Mouse (Mus musculus) MEL (cell line): ENCODE data around the gene Maf.

Experiments
- CTCF ChIP-seq, 3 experiments: IDR thresholded peaks in 2 of 3; conservative IDR thresholded peaks in 1 of 3; 2 replicates each; pipeline ENCODE4 v1.5.1; 2011 to 2012; ENCODE audit warnings: low read length in 3 of 3, low read depth in 2 of 3, mild to moderate bottlenecking in 2 of 3, improper control_type of control experiment in 1 of 3, inconsistent platforms in 1 of 3, mixed read lengths in 1 of 3, moderate library complexity in 1 of 3; ENCODE audit not compliant: control insufficient read depth in 1 of 3, insufficient read depth in 1 of 3, poor library complexity in 1 of 3, severe bottlenecking in 1 of 3
- EP300 ChIP-seq, 2 experiments: IDR thresholded peaks; 2 replicates each; pipeline ENCODE4 v1.6.1; 2011; ENCODE audit warnings: improper control_type of control experiment in 2 of 2, low read length in 2 of 2, low read depth in 1 of 2, mild to moderate bottlenecking in 1 of 2
- MAZ ChIP-seq: IDR thresholded peaks from 2 replicates; pipeline ENCODE4 v1.6.1; 2012; ENCODE audit warnings: low read depth, mild to moderate bottlenecking, inconsistent platforms, low read length, improper control_type of control experiment
- MXI1 ChIP-seq: IDR thresholded peaks from 2 replicates; pipeline ENCODE4 v1.6.1; 2011; ENCODE audit warnings: mild to moderate bottlenecking, low read depth, low read length, improper control_type of control experiment
- MYC ChIP-seq: IDR thresholded peaks from 2 replicates; pipeline ENCODE4 v1.6.1; 2011; ENCODE audit warnings: low read depth, mild to moderate bottlenecking, low read length, improper control_type of control experiment, moderate library complexity
- POLR2A ChIP-seq, 2 experiments: IDR thresholded peaks; 2 replicates each; pipeline ENCODE4 v1.6.1; 2011 to 2012; ENCODE audit warnings: low read length in 2 of 2, mild to moderate bottlenecking in 2 of 2, control low read depth in 1 of 2, improper control_type of control experiment in 1 of 2, low read depth in 1 of 2, moderate library complexity in 1 of 2; ENCODE audit not compliant: control insufficient read depth in 1 of 2, insufficient read depth in 1 of 2, poor library complexity in 1 of 2
- ZNF384 ChIP-seq: IDR thresholded peaks from 2 replicates; pipeline ENCODE4 v1.6.1; 2012; ENCODE audit warnings: low read depth, mild to moderate bottlenecking, inconsistent platforms, low read length, improper control_type of control experiment

GRCm38 (mm10) chr8:115650110-115650521, 57.5 kb downstream of the Maf start:
- TF ChIP-seq MXI1 = no peak
- no peak for TF ChIP-seq ZNF384
- no peak for TF ChIP-seq CTCF (IDR thresholded peaks at IDR 0.05 in 2 of 3, conservative IDR thresholded peaks at IDR 0.05 in 1 of 3; ENCODE audit: control insufficient read depth in 1 of 3, insufficient read depth in 1 of 3, low read depth in 2 of 3, low read length in 3 of 3, poor library complexity in 1 of 3, severe bottlenecking in 1 of 3)
- no peak for TF ChIP-seq MYC
- TF ChIP-seq POLR2A (IDR thresholded peaks at IDR 0.05; ENCODE audit: control insufficient read depth in 1 of 2, insufficient read depth in 1 of 2, low read depth in 1 of 2, low read length in 2 of 2, poor library complexity in 1 of 2) = no peak
- TF ChIP-seq MAZ = no peak
- TF ChIP-seq EP300 (IDR thresholded peaks at IDR 0.05; ENCODE audit: low read depth in 1 of 2, low read length in 2 of 2) = no peak
